Mouse (Mus musculus) adipocyte (in vitro differentiated cells): ENCODE data around the gene Nod2.

Experiments
- DNase-seq: peaks from one replicate; pipeline ENCODE4 v3.0.0-alpha.2; 2016; ENCODE audit warnings: low spot score

Nod2 gene

GRCm38 (mm10) chr8:88677071-88677470 is 30.0 kb downstream of the Nod2 start:
- no peak for DNase-seq

GRCm38 (mm10) chr8:88680566-88680965 is 33.5 kb downstream of the Nod2 start:
- no peak for DNase-seq

GRCm38 (mm10) chr8:88681046-88681445 is 33.9 kb downstream of the Nod2 start:
- DNase-seq, result no peak

- peak; percentile 86 for DNase-seq
Observed at GRCm38 (mm10) chr8:88683656-88684289, 36.7 kb downstream of the Nod2 start.

GRCm38 (mm10) chr8:88686226-88686905 is 39.3 kb downstream of the Nod2 start:
- peak; percentile 71 for DNase-seq

DNA sequence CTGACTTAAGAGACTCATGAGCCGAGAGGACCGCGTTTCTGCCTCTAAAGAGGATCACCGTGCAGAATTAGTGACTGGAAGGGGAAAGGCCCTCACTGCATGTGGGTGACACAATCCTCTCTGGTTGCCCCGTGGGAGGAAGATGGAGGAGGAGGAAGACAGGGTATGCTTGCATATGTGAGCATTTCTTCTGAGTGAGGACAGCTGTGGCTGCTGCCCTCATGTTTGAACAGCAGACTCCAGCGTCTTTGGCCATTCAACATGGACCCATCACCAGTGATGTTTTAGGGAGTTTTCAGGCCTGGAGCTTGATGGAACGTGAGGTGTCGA is 39.8 kb downstream of the Nod2 start:
- DNase-seq, result no peak

GRCm38 (mm10) chr8:88689151-88689550 is 42.0 kb downstream of the Nod2 start:
- no peak for DNase-seq

DNA sequence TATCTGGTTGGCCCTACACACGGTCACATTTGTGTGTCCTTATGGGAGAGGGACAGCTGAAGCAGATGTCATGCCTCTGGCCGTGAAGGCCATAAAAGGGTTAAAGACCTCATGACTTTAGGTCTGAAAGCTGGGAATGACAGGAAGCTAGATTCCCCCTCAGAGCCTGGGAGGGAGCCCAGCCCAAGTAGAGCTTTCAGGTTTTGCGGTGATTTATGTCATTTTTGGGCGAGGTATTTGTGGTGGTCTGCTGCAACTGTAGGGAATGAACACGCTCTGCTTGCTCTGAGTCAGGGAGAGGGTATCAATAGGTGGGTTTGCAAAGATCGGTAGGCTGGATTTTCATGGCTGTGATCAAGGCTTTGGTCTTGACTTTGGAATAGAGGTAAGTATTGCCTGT is 42.8 kb downstream of the Nod2 start:
- no peak for DNase-seq

DNA sequence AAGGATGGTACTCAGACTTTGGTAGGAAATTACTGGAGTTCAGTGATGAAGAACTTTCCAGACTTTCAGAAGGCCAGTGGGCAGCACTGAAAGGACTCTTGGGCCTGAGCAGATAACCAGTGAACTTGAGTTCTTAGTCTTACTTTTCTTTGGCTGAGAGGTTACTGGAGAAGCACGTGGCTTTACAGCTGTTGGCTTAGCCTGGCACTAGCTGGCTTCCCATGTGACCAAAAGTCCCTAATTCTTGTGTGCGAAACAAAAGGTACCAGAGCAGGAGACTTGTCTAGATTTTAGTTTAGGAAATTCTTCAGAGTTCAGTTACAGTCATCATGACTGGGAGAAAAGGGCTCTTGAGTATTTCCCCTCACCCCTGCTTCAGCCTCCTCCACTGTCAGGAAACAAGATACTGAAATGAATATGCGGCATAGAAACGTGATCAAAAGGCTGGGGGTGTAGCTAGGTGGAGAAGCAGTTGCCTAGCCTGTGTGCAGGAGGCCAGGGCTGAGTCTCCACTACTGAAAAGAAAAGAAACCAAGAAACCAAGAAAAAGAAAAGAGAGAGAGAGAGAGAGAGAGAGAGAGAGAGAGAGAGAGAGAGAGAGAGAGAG is 44.3 kb downstream of the Nod2 start:
- DNase-seq, result no peak

DNA sequence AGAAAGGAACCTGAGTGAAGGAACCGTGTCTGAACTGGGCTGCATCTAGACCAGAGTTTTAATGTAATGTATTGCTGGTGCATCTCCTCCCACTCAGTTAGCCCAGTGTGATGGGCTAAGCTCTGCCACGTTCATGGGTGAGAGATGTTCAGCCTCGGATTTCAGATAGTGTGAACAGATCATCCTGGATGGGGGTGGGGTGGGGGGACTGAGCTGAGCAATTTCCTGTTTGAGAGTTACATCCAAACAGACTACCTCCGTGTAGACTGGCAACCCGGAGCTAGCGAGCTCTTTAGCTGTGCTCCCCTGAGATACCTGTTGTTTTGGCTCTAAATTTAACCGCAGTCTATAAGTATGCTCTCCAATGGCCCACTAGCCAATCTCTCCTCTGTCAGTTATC is 44.8 kb downstream of the Nod2 start:
- no peak for DNase-seq

DNA sequence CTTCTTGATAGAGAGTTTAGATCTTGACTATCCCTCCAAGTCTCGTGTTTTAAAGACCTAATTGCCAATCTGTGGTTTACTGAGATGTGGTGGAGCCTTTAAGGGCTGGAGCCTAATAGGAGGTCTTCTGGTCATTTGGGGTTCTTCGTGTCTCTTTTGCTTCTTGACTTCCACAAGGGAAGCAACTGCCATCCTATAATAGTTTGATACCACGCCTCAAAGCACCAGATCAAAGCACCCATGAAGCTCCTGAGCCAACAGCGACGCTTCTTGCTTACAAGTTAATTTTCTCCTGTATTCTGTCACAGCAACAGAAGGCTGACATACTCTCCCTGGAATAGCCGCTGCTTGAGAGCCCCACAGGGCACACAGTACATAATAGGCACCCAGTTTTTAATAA is 45.8 kb downstream of the Nod2 start:
- no peak for DNase-seq

- DNase-seq, result no peak
Observed at GRCm38 (mm10) chr8:88693376-88693775, 46.3 kb downstream of the Nod2 start.

DNA sequence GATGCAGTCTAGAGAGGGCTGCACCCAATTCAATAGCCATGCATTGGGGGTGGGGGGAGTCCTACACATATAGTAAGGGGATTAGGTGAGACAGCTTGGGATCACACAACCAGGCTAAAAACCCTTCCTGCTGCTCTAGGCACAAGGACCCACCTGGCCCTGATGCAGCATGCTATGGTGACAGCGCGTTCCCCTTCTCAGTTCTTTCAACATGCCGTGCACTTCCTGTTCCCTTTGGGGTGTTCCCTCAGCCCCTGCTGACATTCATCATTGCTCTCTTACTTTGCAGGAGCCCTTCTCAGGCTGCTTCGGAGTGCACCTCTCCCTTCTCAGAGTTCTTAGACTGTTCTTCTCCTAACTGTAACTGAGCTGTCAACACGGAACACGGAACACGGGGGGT is 47.2 kb downstream of the Nod2 start:
- DNase-seq, result no peak

DNA sequence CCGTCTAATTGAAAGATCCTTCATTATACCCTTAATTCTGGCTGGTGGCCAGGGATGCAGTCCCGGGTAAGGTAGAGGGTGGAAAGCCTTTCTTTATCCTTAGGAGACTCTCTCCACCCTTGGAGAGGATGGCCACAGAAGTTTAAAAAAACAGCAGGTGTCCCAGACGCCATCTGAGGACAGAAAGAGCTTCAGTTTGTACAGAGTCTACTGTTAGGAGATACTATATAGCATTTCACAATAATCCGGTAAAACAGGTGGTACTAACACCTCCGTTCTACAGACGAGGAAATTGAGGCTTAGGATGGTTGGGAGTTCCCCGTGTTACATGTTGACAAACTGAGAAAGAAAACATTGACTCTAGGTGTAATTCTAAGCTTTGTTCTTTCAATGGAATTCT is 49.1 kb downstream of the Nod2 start:
- no peak for DNase-seq

- DNase-seq, result peak; percentile 100
Observed at GRCm38 (mm10) chr8:88696721-88697641, 49.9 kb downstream of the Nod2 start, which contains the start of gene Cyld. Gene Cyld (plus strand): TSS chr8:88697028.

- DNase-seq, result peak; percentile 55
Observed at GRCm38 (mm10) chr8:88697642-88698031, 50.5 kb downstream of the Nod2 start.

DNA sequence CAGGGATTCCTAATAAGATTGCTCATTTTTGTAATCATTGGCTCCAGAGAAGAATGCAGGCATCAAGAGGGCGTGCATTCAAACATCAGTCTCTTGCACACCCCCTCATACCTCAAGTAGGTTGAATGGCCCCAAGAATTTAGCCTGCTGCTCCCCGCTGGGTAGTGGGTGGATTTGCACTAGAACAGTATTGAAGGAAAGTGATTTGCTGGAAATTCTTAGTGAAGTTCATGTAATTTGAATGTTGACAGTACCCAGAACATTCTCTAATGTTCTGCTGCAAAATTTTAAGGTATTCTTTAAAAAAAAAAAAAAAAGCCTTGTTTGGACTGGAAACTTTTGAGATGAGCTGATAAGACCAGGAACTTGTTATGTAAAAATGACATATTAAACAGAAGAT is 50.9 kb downstream of the Nod2 start:
- no peak for DNase-seq

- no peak for DNase-seq
Observed at GRCm38 (mm10) chr8:88701611-88702010, 54.5 kb downstream of the Nod2 start.

DNA sequence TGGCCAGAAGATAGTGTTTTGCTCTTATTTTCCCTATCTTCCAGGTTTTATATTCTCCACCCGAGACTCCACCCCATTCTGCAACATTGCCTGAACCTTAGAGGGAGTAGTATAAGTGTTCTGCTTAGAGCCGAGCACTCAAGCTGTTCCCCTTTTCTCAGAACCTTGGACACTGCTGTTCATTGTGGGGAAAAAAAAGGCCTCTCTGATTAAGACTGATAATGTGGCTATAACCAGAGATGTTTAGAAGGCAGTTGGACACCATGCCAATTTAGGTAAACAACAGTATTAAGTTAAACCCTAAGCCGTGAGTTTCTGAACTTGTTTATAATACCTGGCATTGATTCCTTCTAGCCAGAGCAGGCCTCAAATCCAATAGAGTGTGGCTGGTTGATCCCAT is 55.7 kb downstream of the Nod2 start:
- no peak for DNase-seq

GRCm38 (mm10) chr8:88723256-88723963 is 76.3 kb downstream of the Nod2 start:
- DNase-seq, result no peak
